Mouse (Mus musculus): ENCODE data around the gene Rab11a. TPM values are rescaled to one million over a fixed set of nuclear protein-coding genes. Genes with fewer than 3 reads are reported as not detected.

Rab11a gene
- polyA plus RNA-seq (2012; ENCODE audit: insufficient read depth, low replicate concordance) = 693 and 793 TPM in 2 replicates

DNA sequence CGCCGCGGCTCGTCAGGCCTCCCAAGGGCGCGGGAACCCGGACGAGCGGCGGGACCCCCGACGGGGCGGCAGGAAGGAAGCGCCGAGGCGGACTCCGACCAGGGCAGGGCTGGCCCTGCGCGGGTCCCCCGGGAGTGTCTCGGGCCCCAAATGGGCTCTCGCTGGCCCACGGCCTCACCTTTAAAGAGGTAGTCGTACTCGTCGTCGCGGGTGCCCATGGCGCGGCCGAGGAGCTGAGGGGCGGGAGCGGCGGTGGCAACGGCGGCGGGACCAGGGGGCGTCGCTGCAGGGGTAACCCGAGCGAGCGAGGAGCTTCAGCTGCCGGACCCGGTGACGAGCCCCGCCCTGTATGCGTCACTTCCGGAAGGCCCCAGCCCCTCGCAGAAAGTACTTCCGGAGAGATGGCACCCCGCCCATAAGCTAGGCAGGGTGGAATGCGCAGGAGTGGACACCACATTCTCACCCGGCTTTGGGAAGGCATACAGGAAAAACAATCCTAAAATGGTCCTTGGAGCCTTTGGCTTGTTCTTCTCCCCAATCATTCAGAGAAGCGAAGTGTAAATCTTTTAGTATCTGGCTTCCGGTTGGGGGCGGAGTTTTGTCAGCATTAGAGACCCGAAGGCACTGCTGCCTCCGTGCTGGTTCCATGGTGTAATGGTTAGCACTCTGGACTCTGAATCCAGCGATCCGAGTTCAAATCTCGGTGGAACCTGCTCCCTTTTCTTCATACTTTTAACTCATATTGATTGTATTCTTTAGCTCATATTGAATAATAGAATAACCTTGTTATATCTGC, at the start of gene Rab11a:
Gene Rab11a, minus strand, starts transcription at position 353 of the 796 bp plus-strand sequence.
- Histone ChIP-seq H3K27me3 (replicated peaks) (no peaks in the 10 kb centered on the region), H3K9me3 (no peaks in the 10 kb centered on the region), H3K4me3 (replicated peaks) (peak within 1 kb of the TSS; percentile 99), H3K36me3 (replicated peaks; ENCODE audit: low read length) (peaks cover 12% of the 10 kb centered on the region), H3K4me1 (peaks cover 36% of the 10 kb centered on the region)
- TF ChIP-seq FLI1 (IDR thresholded peaks at IDR 0.05; ENCODE audit: low read length) = peak; percentile 95; the same call in 1 of the 2 replicates
- TF ChIP-seq GATA1 (IDR thresholded peaks at IDR 0.05; ENCODE audit: borderline replicate concordance, low read length) = no peak

DNA sequence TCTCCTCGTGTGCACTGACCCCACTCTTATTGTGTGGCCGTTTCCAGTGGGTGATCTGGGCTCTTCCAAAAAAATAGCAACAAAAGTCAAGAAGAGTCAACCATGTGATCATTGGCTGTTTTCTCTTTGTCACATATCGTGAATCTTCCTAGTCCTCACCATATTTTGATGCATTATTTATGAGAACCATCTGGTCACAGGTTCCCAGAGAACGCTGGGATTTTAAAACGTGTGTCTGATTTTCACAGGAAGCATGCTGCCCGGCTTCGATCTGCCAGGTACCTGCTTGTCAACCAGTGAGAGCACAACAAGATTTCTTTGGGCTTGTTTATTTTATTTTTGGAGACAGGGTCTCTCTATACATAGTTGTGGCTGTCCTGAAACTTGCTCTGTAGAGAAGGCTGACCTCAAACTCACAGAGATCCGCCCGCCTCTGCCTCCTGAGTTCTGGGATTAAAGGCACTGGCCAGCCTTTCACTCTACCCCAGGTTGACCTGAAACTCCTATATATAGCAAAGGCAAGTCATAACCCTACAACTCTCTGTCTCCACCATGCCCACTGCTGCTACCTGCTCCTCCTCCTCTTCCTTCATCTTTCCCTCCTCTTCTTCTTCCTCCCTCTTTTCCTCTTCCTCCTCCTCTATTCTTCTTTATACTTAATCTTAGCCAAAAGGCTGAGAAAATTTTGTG, 48.8 kb upstream of the Rab11a start:
- TF ChIP-seq GATA1 (IDR thresholded peaks at IDR 0.05; ENCODE audit: borderline replicate concordance, low read length) (no peak), FLI1 (IDR thresholded peaks at IDR 0.05; ENCODE audit: low read length) (no peak)
- Histone ChIP-seq H3K36me3 (replicated peaks; ENCODE audit: low read length) (no peaks in the 10 kb centered on the region), H3K9me3 (no peaks in the 10 kb centered on the region), H3K4me3 (replicated peaks) (no peak overlapping the region), H3K27me3 (replicated peaks) (no peaks in the 10 kb centered on the region), H3K4me1 (peaks cover 62% of the 10 kb centered on the region)

DNA sequence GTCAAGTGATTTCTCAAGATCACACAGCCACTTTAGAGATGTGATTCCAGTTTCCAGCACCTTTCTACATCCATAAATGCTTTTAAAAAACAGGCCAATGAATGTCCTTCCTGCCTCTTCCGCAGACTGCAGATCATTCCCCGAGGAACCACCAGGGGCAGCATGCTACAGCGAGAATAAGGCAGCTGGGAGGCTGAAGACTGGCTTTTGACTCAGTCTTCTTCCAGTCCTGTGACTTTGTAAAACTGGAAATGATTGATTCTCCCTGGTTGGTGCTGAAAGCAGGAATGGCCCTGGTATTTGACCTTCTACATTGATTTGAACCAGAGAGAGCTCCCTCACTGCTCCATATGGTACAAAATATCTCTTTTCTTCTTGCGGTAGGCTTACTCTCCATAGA, 47.3 kb upstream of the Rab11a start:
- TF ChIP-seq GATA1 (IDR thresholded peaks at IDR 0.05; ENCODE audit: borderline replicate concordance, low read length) = no peak
- TF ChIP-seq FLI1 (IDR thresholded peaks at IDR 0.05; ENCODE audit: low read length) = no peak
- Histone ChIP-seq H3K4me3 (replicated peaks) (no peak overlapping the region), H3K36me3 (replicated peaks; ENCODE audit: low read length) (no peaks in the 10 kb centered on the region), H3K4me1 (peaks cover 56% of the 10 kb centered on the region), H3K27me3 (replicated peaks) (no peaks in the 10 kb centered on the region), H3K9me3 (no peaks in the 10 kb centered on the region)

DNA sequence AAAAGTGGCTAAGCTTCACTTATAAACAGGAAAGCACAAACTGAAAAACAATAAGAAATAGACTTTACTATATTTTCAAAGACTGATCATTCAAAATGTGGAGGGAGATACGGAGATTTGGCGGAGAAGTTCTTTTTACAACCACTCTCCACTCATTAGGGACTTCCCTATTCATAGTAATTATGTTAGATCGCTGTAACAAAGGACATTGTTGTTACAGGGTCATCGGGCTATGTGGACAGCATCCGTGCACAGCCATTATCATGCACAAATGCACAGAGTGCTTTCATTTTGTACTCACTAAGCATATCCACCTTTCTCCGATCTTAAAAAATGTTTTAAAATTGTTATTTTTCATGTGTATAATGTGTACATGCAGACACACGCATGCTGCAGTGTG, 46.0 kb upstream of the Rab11a start:
- Histone ChIP-seq H3K9me3 (no peaks in the 10 kb centered on the region), H3K36me3 (replicated peaks; ENCODE audit: low read length) (no peaks in the 10 kb centered on the region), H3K4me3 (replicated peaks) (no peak overlapping the region), H3K27me3 (replicated peaks) (no peaks in the 10 kb centered on the region), H3K4me1 (peaks cover 60% of the 10 kb centered on the region)
- TF ChIP-seq FLI1 (IDR thresholded peaks at IDR 0.05; ENCODE audit: low read length) (no peak), GATA1 (IDR thresholded peaks at IDR 0.05; ENCODE audit: borderline replicate concordance, low read length) (no peak)

DNA sequence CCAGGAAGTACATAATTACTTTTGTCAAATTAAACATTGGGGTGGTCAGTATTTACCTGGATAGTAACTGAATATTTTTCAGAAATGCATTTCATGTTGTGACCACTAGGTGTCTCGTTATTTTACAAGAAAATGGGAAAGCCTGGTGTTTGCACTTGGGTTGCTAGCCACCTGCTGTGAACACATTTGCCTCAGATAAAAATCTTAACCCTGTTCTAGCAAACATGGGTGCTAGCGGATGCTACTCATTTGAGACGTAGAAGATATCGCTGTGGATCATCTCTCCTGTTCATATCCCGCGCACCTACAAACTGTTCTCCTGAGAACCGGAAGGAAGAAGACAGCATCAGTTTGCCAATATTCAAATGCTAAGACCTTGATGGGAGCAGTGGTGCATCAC, 42.1 kb upstream of the Rab11a start:
- no peak for TF ChIP-seq FLI1 (IDR thresholded peaks at IDR 0.05; ENCODE audit: low read length)
- no peak for TF ChIP-seq GATA1 (IDR thresholded peaks at IDR 0.05; ENCODE audit: borderline replicate concordance, low read length)
- Histone ChIP-seq H3K36me3 (replicated peaks; ENCODE audit: low read length) (no peaks in the 10 kb centered on the region), H3K9me3 (no peaks in the 10 kb centered on the region), H3K27me3 (replicated peaks) (no peaks in the 10 kb centered on the region), H3K4me1 (peaks cover 45% of the 10 kb centered on the region), H3K4me3 (replicated peaks) (no peak overlapping the region)

DNA sequence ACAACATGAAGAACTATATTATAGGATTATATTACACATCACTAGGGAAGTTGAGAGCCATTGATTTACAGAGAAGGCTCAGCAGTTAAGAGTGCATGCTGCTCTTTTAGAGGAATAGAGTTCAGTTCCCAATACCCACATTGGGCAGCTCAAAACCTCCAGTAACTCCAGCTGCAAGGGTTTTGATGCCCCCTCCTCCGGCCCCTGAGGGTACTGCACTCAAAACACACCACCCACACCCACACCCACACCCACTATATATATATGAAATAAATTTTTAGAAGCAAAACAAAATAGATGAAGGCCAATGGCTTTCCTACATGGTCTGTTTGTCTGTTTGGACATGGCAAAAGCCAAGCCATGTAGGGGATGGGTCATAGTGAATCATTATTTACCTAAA, 40.6 kb upstream of the Rab11a start:
- peaks cover 51% of the 10 kb centered on the region for H3K4me1 ChIP-seq
- no peaks in the 10 kb centered on the region for H3K9me3 ChIP-seq
- no peaks in the 10 kb centered on the region for H3K27me3 ChIP-seq (replicated peaks)
- no peak for TF ChIP-seq FLI1 (IDR thresholded peaks at IDR 0.05; ENCODE audit: low read length)
- TF ChIP-seq GATA1 (IDR thresholded peaks at IDR 0.05; ENCODE audit: borderline replicate concordance, low read length) = no peak
- H3K36me3 ChIP-seq (replicated peaks; ENCODE audit: low read length) = no peaks in the 10 kb centered on the region
- no peak overlapping the region for H3K4me3 ChIP-seq (replicated peaks)

DNA sequence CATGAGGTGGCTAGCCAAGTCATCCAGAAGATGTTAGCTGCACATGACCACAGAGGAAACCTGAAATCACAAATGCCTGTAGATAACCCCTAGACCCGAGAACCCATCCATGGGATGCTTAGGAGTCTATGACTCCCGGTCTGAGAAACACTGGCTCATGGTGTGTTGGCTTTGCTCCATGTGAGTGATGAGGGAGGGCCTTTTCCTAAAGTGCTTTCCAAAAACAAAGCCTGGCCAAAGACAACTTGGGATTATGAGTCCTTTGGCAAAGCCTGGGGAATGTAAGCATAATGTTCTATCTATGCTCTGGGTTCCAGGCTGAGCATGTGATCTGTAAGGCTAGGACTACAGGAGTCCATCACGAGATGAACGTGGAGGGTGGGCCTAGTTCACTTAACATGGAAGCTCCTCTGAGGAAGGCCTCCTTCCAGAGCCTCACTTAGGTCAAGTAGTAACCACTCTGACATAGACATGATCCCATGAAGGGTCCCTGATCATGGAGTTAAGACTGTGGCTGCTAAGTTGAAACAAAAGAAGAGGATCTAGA, 40.0 kb upstream of the Rab11a start:
- Histone ChIP-seq H3K4me1 (peaks cover 51% of the 10 kb centered on the region), H3K9me3 (no peaks in the 10 kb centered on the region), H3K27me3 (replicated peaks) (no peaks in the 10 kb centered on the region), H3K4me3 (replicated peaks) (no peak overlapping the region), H3K36me3 (replicated peaks; ENCODE audit: low read length) (no peaks in the 10 kb centered on the region)
- TF ChIP-seq GATA1 (IDR thresholded peaks at IDR 0.05; ENCODE audit: borderline replicate concordance, low read length) (no peak), FLI1 (IDR thresholded peaks at IDR 0.05; ENCODE audit: low read length) (no peak)

DNA sequence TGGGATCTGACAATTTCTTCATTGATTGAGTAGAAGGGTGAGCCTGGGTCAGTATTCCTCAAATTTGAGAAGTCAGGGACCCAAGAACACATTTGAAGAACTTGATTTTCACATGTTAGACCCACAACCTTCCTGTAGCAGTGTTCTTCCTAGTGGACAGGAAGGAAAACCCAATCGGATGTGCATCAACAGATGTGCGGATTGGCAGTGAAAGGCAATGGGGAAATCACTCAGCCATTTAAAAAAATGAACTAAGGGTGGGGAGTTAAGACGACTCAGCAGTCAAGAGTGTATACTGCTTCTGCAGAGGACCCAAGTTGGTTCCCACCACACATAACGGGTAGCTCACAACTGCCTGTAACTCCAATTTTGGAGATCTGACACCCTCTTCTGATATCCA, 37.9 kb upstream of the Rab11a start:
- TF ChIP-seq FLI1 (IDR thresholded peaks at IDR 0.05; ENCODE audit: low read length) = no peak
- TF ChIP-seq GATA1 (IDR thresholded peaks at IDR 0.05; ENCODE audit: borderline replicate concordance, low read length) = no peak
- Histone ChIP-seq H3K9me3 (no peaks in the 10 kb centered on the region), H3K36me3 (replicated peaks; ENCODE audit: low read length) (no peaks in the 10 kb centered on the region), H3K4me1 (peaks cover 65% of the 10 kb centered on the region), H3K4me3 (replicated peaks) (no peak overlapping the region), H3K27me3 (replicated peaks) (peaks cover 4% of the 10 kb centered on the region)

DNA sequence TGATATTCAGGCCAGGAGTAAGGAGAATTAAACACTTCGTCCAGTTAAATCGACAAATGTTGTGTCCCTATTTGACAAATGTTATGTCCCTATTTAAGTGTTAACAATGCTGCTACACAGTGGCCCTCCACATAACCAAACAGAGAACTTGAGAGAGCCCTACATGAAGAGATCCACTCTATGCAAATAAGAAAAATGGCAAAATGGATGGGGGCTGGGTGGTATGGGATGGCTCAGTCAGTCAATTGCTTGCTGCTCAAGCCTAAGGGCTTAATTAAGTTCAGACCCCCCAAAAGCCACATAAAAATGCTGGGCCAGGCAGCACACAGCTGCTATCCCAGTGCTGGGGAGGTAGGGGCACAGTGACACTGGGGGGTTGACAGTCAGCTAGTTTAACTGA, 37.3 kb upstream of the Rab11a start:
- no peaks in the 10 kb centered on the region for H3K9me3 ChIP-seq
- TF ChIP-seq GATA1 (IDR thresholded peaks at IDR 0.05; ENCODE audit: borderline replicate concordance, low read length) (no peak), FLI1 (IDR thresholded peaks at IDR 0.05; ENCODE audit: low read length) (no peak)
- no peak overlapping the region for H3K4me3 ChIP-seq (replicated peaks)
- H3K4me1 ChIP-seq = peaks cover 61% of the 10 kb centered on the region
- peaks cover 4% of the 10 kb centered on the region for H3K27me3 ChIP-seq (replicated peaks)
- no peaks in the 10 kb centered on the region for H3K36me3 ChIP-seq (replicated peaks; ENCODE audit: low read length)

DNA sequence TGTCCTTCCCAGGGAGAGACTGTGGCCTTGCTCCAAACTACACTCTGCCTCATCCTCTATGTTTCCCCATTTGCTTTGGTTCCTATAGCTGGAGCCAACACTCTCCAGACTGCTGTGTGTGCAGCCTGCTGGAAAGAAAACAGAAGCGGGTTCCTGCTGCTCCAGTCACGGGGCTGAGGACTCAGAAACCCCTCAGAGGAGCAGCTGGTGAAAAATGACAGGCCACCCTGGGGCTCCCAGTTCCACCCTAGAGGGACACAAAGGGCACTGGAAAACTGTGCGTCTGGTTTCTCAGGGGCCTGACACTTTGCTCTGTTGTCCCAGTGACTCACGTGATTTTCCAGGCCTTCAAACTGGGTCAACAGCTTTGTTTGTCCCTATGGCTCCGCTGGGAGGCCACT, 36.9 kb upstream of the Rab11a start:
- H3K4me3 ChIP-seq (replicated peaks) = no peak overlapping the region
- peaks cover 58% of the 10 kb centered on the region for H3K4me1 ChIP-seq
- no peak for TF ChIP-seq GATA1 (IDR thresholded peaks at IDR 0.05; ENCODE audit: borderline replicate concordance, low read length)
- TF ChIP-seq FLI1 (IDR thresholded peaks at IDR 0.05; ENCODE audit: low read length) = no peak

More for the DNA sequence above, 36.9 kb upstream of the Rab11a start:
- H3K9me3 ChIP-seq = no peaks in the 10 kb centered on the region
- H3K36me3 ChIP-seq (replicated peaks; ENCODE audit: low read length) = no peaks in the 10 kb centered on the region
- H3K27me3 ChIP-seq (replicated peaks) = peaks cover 4% of the 10 kb centered on the region

All from megakaryocyte, embryonic 14.5 days (primary cell).